Mouse (Mus musculus) heart, embryonic 14.5 days (tissue): Measurements from ENCODE around the gene Syn2. TPM values are rescaled to one million over a fixed set of nuclear protein-coding genes. Genes with fewer than 3 reads are reported as not detected.
"Not testable (repeated sequence)": the region's sequence is repeated elsewhere in the genome, so short reads cannot be mapped to it uniquely, and the experiment has no call there.

Experiments used
- ATAC-seq: fragments of 200-750 bp; cut with Nextera tagmentation; 2 replicates; pipeline ENCODE4 v1.8.0; 2017; ENCODE audit warnings: low read depth, moderate TSS enrichment; ENCODE audit not compliant: insufficient number of reproducible peaks, insufficient read depth, low FRiP score
- H3K27ac ChIP-seq, 2 experiments: fragments of 200-500 bp in 1 of 2; fragments of 300-500 bp in 1 of 2; sonication (generic) in 1 of 2; replicated peaks in 1 of 2; 2 replicates each; pipeline ENCODE4 v1.5.1; 2012 to 2014; ENCODE audit warnings: low read depth in 2 of 2, low read length in 2 of 2, control low read depth in 1 of 2, mild to moderate bottlenecking in 1 of 2, mixed read lengths in 1 of 2; ENCODE audit not compliant: control insufficient read depth in 1 of 2, insufficient read depth in 1 of 2
- H3K27me3 ChIP-seq: fragments of 300-500 bp; sonication (generic); 2 replicates; pipeline ENCODE4 v1.6.1; 2014; ENCODE audit warnings: mild to moderate bottlenecking, low read length, control low read depth; ENCODE audit not compliant: control insufficient read depth, insufficient read depth
- H3K36me3 ChIP-seq: fragments of 300-500 bp; sonication (generic); 2 replicates; pipeline ENCODE4 v1.6.1; 2014; ENCODE audit warnings: mild to moderate bottlenecking, control low read depth, low read length, mixed read lengths; ENCODE audit not compliant: control insufficient read depth, insufficient read depth
- H3K4me1 ChIP-seq, 2 experiments: fragments of 200-500 bp in 1 of 2; fragments of 300-500 bp in 1 of 2; sonication (generic) in 1 of 2; 2 replicates each; pipeline ENCODE4 v1.6.1; 2012 to 2014; ENCODE audit warnings: low read length in 2 of 2, control low read depth in 1 of 2, mixed read lengths in 1 of 2; ENCODE audit not compliant: control insufficient read depth in 2 of 2, insufficient read depth in 2 of 2
- H3K4me2 ChIP-seq: fragments of 300-500 bp; sonication (generic); 2 replicates; pipeline ENCODE4 v1.6.1; 2014; ENCODE audit warnings: mild to moderate bottlenecking, low read length
- H3K4me3 ChIP-seq, 2 experiments: fragments of 200-500 bp in 1 of 2; fragments of 300-500 bp in 1 of 2; sonication (generic) in 1 of 2; 2 replicates each; pipeline ENCODE4 v1.5.1; 2012 to 2014; ENCODE audit warnings: low read length in 2 of 2, mild to moderate bottlenecking in 2 of 2, control low read depth in 1 of 2, low read depth in 1 of 2, moderate library complexity in 1 of 2; ENCODE audit not compliant: control insufficient read depth in 1 of 2, insufficient read depth in 1 of 2
- H3K9ac ChIP-seq: fragments of 300-500 bp; sonication (generic); 2 replicates; pipeline ENCODE4 v1.6.1; 2014; ENCODE audit warnings: mild to moderate bottlenecking, low read length
- H3K9me3 ChIP-seq: fragments of 300-500 bp; sonication (generic); 2 replicates; pipeline ENCODE4 v1.6.1; 2016; ENCODE audit warnings: low read length, control low read depth; ENCODE audit not compliant: control insufficient read depth
- WGBS: fragments of 180-500 bp; shearing (Covaris S2); extraction: QIAGEN DNeasy Blood & Tissue Kit; methylation state at CpG from one replicate; pipeline ENCODE4 v1.1.7; 2014; 5-methylcytosine and 5-hydroxymethylcytosine counted together
- polyA plus RNA-seq: library from polyadenylated mRNA; unstranded; fragments of >200 nt; fragmentation: Nextera tagmentation; extraction: Ambion mirVana; gene quantifications from 2 replicates; pipeline ENCODE4 v1.2.1, GENCODE M21; 2014

Gene Syn2
- polyA plus RNA-seq, 1 experiment from 2014 or later: 2.1 TPM

- no peak for ATAC-seq
- Histone ChIP-seq H3K9me3 (no peaks in the 10 kb centered on the region), H3K27me3 (peaks cover 78% of the 10 kb centered on the region), H3K4me1 (peaks cover 4 to 7% of the 10 kb centered on the region in 2 experiments), H3K36me3 (no peaks in the 10 kb centered on the region), H3K4me2 (no peak overlapping the region), H3K4me3 (no peak overlapping the region), H3K27ac (no peak overlapping the region), H3K9ac (no peak overlapping the region)
- 72% methylated on average over 9 of the region's 9 CpGs for WGBS
These were observed 103.6 kb downstream of the Syn2 start for GRCm38 (mm10) chr6:115238031-115239027.

DNA sequence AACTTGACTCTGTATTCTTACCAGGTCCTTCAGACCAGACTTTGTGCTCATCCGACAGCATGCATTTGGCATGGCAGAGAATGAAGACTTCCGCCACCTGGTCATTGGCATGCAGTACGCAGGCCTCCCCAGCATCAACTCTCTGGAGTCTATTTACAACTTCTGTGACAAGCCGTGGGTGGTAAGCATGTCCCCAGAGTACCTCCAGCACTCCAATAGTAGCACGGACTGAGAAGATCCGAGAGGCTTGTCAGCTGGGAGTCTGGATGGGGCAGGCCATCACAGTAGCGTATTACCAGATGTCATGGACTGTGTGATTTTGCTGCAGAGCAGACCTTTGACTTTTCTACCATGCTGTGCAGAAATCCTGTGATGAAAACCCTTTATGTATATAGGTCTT is 104.6 kb downstream of the Syn2 start:
- no peak overlapping the region for H3K27ac ChIP-seq
- H3K4me1 ChIP-seq: peaks cover 4 to 7% of the 10 kb centered on the region in 2 experiments
- H3K4me2 ChIP-seq: no peak overlapping the region
- H3K36me3 ChIP-seq: no peaks in the 10 kb centered on the region
- no peak for ATAC-seq
- H3K4me3 ChIP-seq: no peak overlapping the region
- H3K27me3 ChIP-seq: peaks cover 81% of the 10 kb centered on the region
- WGBS: 80% methylated on average over 7 of the region's 7 CpGs
- H3K9ac ChIP-seq: no peak overlapping the region
- H3K9me3 ChIP-seq: no peaks in the 10 kb centered on the region

DNA sequence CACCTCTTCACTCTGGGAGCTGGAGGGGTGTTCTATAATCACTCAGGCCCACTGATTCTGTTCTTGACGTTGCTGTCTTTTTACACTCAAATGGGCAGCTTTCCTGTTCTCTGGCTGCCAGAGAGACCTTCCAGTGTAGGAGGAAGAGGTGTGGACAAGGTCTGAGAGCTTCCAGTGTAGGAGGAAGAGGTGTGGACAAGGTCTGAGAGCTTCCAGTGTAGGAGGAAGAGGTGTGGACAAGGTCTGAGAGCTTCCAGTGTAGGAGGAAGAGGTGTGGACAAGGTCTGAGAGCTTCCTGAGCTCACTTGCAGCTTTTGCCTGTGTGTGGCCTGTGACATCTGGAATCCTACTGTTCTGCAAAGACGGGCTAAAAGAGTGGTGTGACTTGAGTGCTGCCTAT is 105.7 kb downstream of the Syn2 start:
- not testable (repeated sequence) for H3K36me3 ChIP-seq, H3K9ac ChIP-seq, H3K4me1 ChIP-seq, H3K4me3 ChIP-seq, H3K9me3 ChIP-seq
- H3K27ac ChIP-seq: peak overlapping the region; percentile 48 to 57; a peak in 3 of 4 replicates
- peak; percentile 62 for ATAC-seq
- peaks cover 81% of the 10 kb centered on the region for H3K27me3 ChIP-seq
- WGBS: 0% methylated on average over 2 of the region's 2 CpGs
- H3K4me2 ChIP-seq: peak overlapping the region; percentile 35

DNA sequence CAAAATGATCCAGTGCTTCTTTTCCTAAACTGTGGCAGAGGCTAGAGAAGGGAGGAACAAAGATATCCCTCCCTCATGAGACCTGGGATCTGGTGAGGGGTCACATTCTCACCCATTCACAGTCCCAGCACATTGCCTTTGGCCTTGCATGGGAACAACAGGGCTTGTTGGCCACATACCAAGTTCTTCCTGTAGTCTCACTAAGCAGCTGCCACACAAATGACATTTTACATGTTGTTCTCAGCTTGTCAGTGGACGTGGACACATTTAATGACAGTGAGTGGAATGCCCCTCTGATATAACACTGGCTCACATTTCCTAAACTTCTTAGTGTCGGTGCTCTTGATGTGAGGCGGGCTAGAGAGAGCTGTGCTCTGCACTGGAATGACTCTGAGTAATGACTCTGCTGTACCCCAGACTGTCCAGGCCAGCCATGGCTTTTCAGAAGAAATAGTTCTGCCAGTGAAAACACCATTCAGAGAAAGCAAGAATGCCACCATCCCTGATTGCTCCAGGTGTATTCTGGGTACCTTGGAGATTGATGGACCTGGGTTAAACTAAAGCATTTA is 106.5 kb downstream of the Syn2 start:
- Histone ChIP-seq H3K27ac (0 out of 4 replicates have a peak overlapping the region, but pooled peaks of 1 of the 2 experiments have one; percentile 57), H3K4me3 (no peak overlapping the region), H3K4me2 (peak overlapping the region; percentile 35; the same call in 1 of the 2 replicates), H3K9ac (no peak overlapping the region), H3K36me3 (no peaks in the 10 kb centered on the region), H3K4me1 (peaks cover 4 to 7% of the 10 kb centered on the region in 2 experiments), H3K9me3 (no peaks in the 10 kb centered on the region), H3K27me3 (peaks cover 81% of the 10 kb centered on the region)
- 16% methylated on average over 3 of the region's 3 CpGs for WGBS
- peak; percentile 44; the same call in 1 of the 2 replicates for ATAC-seq

DNA sequence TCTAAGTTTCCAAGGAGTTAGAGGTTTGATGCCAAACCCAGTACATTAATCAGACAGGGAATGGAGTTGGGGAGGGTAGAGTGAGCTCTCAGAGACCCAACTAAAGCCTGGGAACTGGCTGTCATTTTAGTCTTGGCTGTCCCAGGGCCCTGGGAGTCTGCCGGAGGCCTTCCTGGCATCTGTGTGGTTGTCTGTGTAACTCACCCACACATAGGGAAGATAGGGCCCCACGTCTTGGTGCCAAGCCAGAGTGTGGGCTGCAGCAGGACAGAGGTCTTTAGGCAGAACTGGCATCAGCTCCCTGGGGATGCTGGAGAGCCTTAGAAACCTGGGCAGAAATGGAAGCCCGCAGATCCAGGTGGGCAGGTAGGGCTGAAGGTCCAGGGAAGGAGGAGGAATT is 107.2 kb downstream of the Syn2 start:
- H3K4me1 ChIP-seq: peaks cover 4 to 7% of the 10 kb centered on the region in 2 experiments
- no peak overlapping the region for H3K4me3 ChIP-seq
- no peaks in the 10 kb centered on the region for H3K36me3 ChIP-seq
- no peak overlapping the region for H3K27ac ChIP-seq
- no peak for ATAC-seq
- no peak overlapping the region for H3K4me2 ChIP-seq
- H3K27me3 ChIP-seq: peaks cover 81% of the 10 kb centered on the region
- H3K9ac ChIP-seq: no peak overlapping the region
- no peaks in the 10 kb centered on the region for H3K9me3 ChIP-seq
- 84% methylated on average over 3 of the region's 3 CpGs for WGBS

DNA sequence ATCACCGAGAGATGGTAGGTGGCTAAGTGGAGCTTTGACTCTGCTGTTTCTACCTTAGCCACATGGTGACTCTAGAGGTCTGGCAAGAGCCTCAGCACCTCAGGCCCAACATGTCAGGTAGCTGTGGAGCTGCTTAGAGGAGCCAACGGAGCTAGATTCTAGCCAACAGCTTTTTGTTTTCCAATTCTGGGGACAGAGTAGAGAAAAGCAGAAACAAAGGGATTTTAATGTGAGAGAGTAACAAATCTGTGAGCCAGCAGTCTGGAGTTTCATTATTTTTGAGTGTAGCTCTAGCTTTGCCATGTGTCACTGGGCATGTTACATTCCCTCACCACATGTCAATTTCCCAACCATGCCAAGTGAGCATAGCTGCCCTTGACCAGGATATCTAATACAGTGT is 109.5 kb downstream of the Syn2 start:
- Histone ChIP-seq H3K9ac (no peak overlapping the region), H3K4me1 (peaks cover 4 to 7% of the 10 kb centered on the region in 2 experiments), H3K27me3 (peaks cover 81% of the 10 kb centered on the region), H3K4me2 (no peak overlapping the region), H3K27ac (no peak overlapping the region), H3K4me3 (no peak overlapping the region), H3K9me3 (no peaks in the 10 kb centered on the region), H3K36me3 (no peaks in the 10 kb centered on the region)
- ATAC-seq: no peak
- WGBS: 70% methylated on average over 2 of the region's 2 CpGs

- no peaks in the 10 kb centered on the region for H3K36me3 ChIP-seq
- H3K4me2 ChIP-seq: no peak overlapping the region
- H3K4me3 ChIP-seq: no peak overlapping the region
- no peak overlapping the region for H3K9ac ChIP-seq
- H3K4me1 ChIP-seq: no peaks in the 10 kb centered on the region
- peaks cover 88% of the 10 kb centered on the region for H3K27me3 ChIP-seq
- no peak for ATAC-seq
- 49% methylated on average over 3 of the region's 3 CpGs for WGBS
- no peaks in the 10 kb centered on the region for H3K9me3 ChIP-seq
- no peak overlapping the region for H3K27ac ChIP-seq
These were observed 110.9 kb downstream of the Syn2 start for GRCm38 (mm10) chr6:115245500-115246058.
